Mouse (Mus musculus) forebrain, embryonic 11.5 days (tissue): ENCODE results near the gene Platr17. TPM values are rescaled to one million over a fixed set of nuclear protein-coding genes. Genes with fewer than 3 reads are reported as not detected.

ENCODE experiments used
- microRNA-seq: library from miRNA; unstranded; fragments of <30 nt; microRNA quantifications from one replicate; pipeline ENCODE4, GENCODE M21; 2016; ENCODE audit not compliant: insufficient number of aligned reads
- polyA plus RNA-seq: library from polyadenylated mRNA; unstranded; fragments of >200 nt; fragmentation: Nextera tagmentation; extraction: Ambion mirVana; gene quantifications from 2 replicates; pipeline ENCODE4 v1.2.1, GENCODE M21; 2014

Gene Platr17
- polyA plus RNA-seq, 1 experiment from 2014 or later: 0.24 TPM

Small RNA genes within 50 kb of the gene (microRNA-seq; reads per million reads assigned to microRNA genes)
- gene Gm27740: not detected

Other genes starting within 250 kb of the Platr17 start
- 574 and 590 TPM in 2 replicates for gene Hnrnpm, start 218.3 kb upstream of the Platr17 start, polyA plus RNA-seq
- 39.3 and 40.1 TPM in 2 replicates for gene March2, start 186.5 kb upstream of the Platr17 start, polyA plus RNA-seq
- gene Rab11b, start 144.6 kb upstream of the Platr17 start, polyA plus RNA-seq: 330 and 338 TPM in 2 replicates
- gene Angptl4, start 123.3 kb upstream of the Platr17 start, polyA plus RNA-seq: 16.6 and 20.9 TPM in 2 replicates
- gene Kank3, start 94.6 kb upstream of the Platr17 start, polyA plus RNA-seq: 30.4 and 31.1 TPM in 2 replicates
- 758 and 759 TPM in 2 replicates for gene Rps28, start 80.6 kb upstream of the Platr17 start, polyA plus RNA-seq
- 374 and 400 TPM in 2 replicates for gene Ndufa7, start 80.6 kb upstream of the Platr17 start, polyA plus RNA-seq
- gene Cd320, start 62.0 kb upstream of the Platr17 start, polyA plus RNA-seq: 62.9 and 74.6 TPM in 2 replicates
- gene Gm7029, start 31.3 kb upstream of the Platr17 start, polyA plus RNA-seq: not detected in 2 replicates
- 16.0 and 20.4 TPM in 2 replicates for gene Kifc1, start 14.5 kb upstream of the Platr17 start, polyA plus RNA-seq
- 68.2 and 73.8 TPM in 2 replicates for gene Daxx, start 4.3 kb downstream of the Platr17 start, polyA plus RNA-seq
- 13.9 and 15.5 TPM in 2 replicates for gene Tapbp, start 10.8 kb downstream of the Platr17 start, polyA plus RNA-seq
- gene Zbtb22, start 10.8 kb downstream of the Platr17 start, polyA plus RNA-seq: 13.0 and 14.9 TPM in 2 replicates
- gene Rgl2, start 24.4 kb downstream of the Platr17 start, polyA plus RNA-seq: 48.0 and 51.5 TPM in 2 replicates
- gene Pfdn6, start 35.2 kb downstream of the Platr17 start, polyA plus RNA-seq: 202 and 214 TPM in 2 replicates
- gene Wdr46, start 35.5 kb downstream of the Platr17 start, polyA plus RNA-seq: 42.6 and 47.2 TPM in 2 replicates
- 4.0 and 4.3 TPM in 2 replicates for gene B3galt4, start 46.4 kb downstream of the Platr17 start, polyA plus RNA-seq
- gene Vps52, start 50.7 kb downstream of the Platr17 start, polyA plus RNA-seq: 44.0 and 46.8 TPM in 2 replicates
- 1,265 and 1,326 TPM in 2 replicates for gene Rps18, start 50.9 kb downstream of the Platr17 start, polyA plus RNA-seq
- gene H2-K1, start 95.2 kb downstream of the Platr17 start, polyA plus RNA-seq: 35.7 and 40.1 TPM in 2 replicates
- gene Ring1, start 119.5 kb downstream of the Platr17 start, polyA plus RNA-seq: 7.5 and 8.3 TPM in 2 replicates
- 81.7 and 101 TPM in 2 replicates for gene H2-Ke6, start 122.9 kb downstream of the Platr17 start, polyA plus RNA-seq
- gene Slc39a7, start 126.5 kb downstream of the Platr17 start, polyA plus RNA-seq: 99.6 and 104 TPM in 2 replicates
- 32.8 and 40.3 TPM in 2 replicates for gene Rxrb, start 126.7 kb downstream of the Platr17 start, polyA plus RNA-seq
- gene Col11a2, start 134.3 kb downstream of the Platr17 start, polyA plus RNA-seq: 1.3 and 1.7 TPM in 2 replicates
- gene H2-Oa, start 187.2 kb downstream of the Platr17 start, polyA plus RNA-seq: 0.17 and 0.25 TPM in 2 replicates
- 7.2 and 8.2 TPM in 2 replicates for gene H2-DMa, start 214.4 kb downstream of the Platr17 start, polyA plus RNA-seq
- 152 and 163 TPM in 2 replicates for gene Brd2, start 217.5 kb downstream of the Platr17 start, polyA plus RNA-seq
- 0.15 TPM in 1 of 2 replicates, not detected in the other for gene H2-DMb2, start 238.2 kb downstream of the Platr17 start, polyA plus RNA-seq
- gene H2-DMb1, start 247.9 kb downstream of the Platr17 start, polyA plus RNA-seq: 0.15 and 0.87 TPM in 2 replicates